Mouse (Mus musculus) gastrocnemius, adult 18-20 months (tissue): ENCODE data around the gene Uqcrc1. TPM values are rescaled to one million over a fixed set of nuclear protein-coding genes. Genes with fewer than 3 reads are reported as not detected.

Experiments used
- DNase-seq: peaks from one replicate; pipeline ENCODE4 v3.0.0; 2021; ENCODE audit warnings: low spot score
- long read RNA-seq, 2 experiments: library from polyadenylated mRNA; stranded (forward); transcript quantifications; one replicate each; pipeline ENCODE4 v2.0.0; 2021
- total RNA-seq, 2 experiments: library from RNA; stranded (reverse); gene quantifications; 2 replicates each; pipeline ENCODE4 v1.2.3; 2021

Gene Uqcrc1
- total RNA-seq = 100 to 1,000 TPM; 888 to 981 TPM
- long read RNA-seq, experiment 1, transcript Uqcrc1-201 (13 exons, 1,653 nt) = major isoform, 1,975 of 2,059 reads
- long read RNA-seq, experiment 1, partial matches to known transcripts = 60 of 2,059 reads
- long read RNA-seq, experiment 1, other reads (novel, unspliced or antisense) = 24 of 2,059 reads
- long read RNA-seq, experiment 2, transcript Uqcrc1-201 (13 exons, 1,653 nt) = major isoform, 1,290 of 1,368 reads
- long read RNA-seq, experiment 2, partial matches to known transcripts = 52 of 1,368 reads
- long read RNA-seq, experiment 2, other reads (novel, unspliced or antisense) = 26 of 1,368 reads

DNA sequence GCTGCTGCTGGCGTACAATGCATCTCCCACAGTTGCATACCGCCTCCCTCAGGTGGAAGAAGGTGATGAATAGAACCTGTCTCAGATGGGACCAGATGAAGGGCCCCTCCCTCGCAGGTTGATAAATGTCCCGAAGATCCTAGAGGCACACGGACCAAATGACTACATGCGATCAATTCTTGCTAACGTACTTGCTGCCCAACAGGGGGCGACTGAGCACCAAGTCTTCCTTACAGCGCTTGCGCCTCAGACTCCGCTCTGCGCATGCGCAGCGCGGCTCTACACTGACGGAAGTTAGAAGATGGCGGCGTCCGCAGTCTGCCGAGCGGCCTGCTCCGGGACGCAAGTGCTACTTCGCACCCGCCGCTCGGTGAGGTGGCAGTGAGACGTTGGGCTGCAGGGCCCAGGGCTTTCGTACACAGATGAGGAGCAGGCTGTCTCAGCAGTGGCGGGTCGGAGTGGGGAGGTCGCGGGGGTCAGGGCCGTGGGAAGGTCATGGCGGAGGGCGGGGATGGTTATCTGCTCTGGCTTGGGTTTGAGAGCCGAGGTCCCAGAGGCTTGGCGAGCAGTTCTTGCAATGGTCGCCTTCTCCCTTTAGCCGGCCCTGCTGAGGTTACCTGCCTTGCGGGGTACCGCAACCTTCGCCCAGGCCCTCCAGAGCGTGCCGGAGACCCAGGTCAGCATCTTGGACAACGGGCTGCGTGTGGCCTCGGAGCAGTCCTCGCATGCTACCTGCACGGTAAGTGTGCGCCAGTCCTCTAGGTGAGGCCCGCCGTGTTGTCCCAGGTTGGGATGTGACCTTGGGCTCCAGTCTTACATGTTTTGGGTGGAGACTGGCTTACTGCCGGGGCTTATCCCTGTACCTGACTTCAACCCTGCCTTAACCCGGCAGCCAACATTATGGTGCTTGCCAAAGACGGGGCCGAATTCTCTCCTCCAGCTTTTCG lies at the start of gene Uqcrc1:
TSS of gene Uqcrc1 (plus strand) at position 216 of the 947 bp plus-strand sequence.
- peak; percentile 95 for DNase-seq

DNA sequence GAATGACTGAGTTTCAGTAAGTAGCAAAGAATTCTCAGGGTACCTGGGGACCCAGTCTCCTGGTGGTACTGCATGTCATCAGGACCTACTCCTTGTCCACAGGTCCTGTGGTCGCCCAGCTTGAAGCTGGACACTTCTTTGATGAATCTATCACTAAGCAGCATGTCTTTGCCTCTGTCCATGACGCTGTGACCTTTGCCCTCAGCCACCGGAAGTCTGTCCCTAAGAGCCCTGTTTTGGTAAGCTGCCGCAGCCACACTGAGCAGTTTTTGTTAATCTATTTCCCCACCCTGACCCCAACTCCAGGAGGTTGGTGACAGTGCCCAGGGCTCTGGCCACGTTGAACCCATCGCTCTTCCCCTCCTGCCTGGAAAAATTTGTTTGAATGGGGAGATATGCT lies 24.1 kb upstream of the Uqcrc1 start:
- DNase-seq = no peak

DNA sequence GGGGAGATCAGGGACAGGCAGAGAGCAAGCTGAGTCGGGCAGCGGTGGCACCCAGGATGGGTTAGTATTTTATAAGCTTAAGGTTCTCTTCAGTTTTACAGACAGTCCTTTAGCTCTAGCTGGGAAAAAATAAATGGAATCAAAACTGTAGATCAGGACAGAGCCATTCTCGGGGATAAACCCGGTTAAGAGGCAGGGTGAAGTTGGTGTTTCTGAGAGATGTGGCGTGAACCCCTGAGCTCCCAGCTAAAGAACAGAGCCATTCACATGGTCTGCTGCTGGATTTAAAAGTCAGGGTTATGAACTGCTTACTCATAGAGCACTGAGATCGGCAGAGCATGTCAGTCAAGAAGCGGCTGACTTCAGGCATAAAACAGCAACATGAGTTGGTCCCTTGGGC lies 23.3 kb upstream of the Uqcrc1 start:
- DNase-seq = no peak

DNA sequence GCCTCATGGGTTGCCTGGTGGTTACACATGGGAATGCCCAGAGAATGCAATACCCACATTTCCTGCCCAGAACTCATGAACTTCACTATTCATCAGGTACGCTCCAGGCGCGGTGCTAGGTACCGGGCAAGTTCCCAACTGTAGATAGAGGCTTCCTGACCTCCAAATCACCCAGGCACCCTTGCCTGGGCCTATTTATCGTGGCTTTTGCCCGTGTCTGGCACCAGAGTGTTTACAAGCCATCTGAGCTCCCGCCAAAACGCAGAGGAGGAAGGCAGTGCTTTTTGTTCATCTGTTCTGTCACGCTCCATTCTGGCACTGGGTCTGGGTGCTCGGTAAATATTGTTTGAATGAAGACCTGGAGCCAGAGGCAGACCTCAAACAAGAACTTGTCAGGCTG lies 22.8 kb upstream of the Uqcrc1 start:
- no peak for DNase-seq

DNA sequence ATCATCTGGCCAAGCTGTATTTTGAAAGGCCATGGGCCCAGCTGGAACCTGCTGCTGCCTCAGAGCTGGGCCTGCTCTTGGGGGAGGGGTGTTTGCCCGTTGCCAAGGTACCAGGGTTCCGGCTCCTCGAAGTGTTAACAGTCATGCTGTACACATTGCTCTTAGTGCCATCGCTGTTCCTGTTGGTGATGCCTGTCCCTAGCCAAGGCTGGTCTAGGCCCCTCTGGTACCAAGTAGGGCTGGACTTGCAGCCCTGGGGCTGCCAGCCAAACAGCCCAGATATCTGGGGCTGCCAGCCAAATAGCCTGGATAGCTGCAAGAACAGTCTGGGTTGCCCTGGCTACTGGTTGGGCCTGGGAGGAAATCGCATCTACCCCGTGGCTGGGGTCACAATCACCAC lies 21.9 kb upstream of the Uqcrc1 start, which contains the start of gene Tmem89:
TSS of gene Tmem89 (plus strand) at position 129 of the 400 bp plus-strand sequence.
- DNase-seq = no peak

DNA sequence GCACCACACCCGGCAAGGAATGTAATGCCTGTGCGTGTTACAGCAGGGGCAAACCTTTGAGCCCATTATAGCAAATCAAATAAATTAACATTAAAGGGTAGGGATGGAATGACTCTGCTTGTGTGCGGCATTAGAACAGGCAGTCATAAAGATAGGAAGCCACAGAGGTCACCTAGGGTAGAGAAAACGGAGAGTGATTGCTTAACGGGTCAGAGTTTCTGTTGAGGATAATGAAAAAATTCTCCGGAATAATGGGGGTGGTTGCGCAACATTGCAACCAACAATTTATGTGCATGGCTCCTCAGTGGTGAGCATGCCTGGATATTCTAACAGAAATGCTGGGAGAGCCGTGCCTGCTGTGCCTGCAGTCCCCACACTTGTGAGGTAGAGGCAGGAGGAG lies 10.5 kb upstream of the Uqcrc1 start:
- DNase-seq = no peak

DNA sequence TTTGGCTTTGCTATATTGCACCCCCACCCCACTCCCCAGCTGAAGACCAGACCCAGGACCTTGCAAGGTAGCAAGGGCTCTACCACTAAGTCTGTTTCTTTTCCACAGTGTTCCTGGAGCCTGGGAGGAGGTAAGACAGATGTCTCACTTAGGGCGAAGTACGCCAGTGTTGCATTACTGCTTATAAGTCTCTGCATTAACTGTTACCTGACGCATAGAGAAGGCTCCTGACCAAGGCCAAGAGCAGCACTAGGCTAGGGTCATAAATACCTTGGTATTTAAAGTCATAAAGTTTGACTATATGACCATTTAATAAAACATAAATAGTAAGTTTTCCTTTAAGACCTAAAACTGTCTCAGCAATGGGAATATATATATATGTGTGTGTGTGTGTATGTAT lies 8.0 kb upstream of the Uqcrc1 start:
- DNase-seq = no peak

DNA sequence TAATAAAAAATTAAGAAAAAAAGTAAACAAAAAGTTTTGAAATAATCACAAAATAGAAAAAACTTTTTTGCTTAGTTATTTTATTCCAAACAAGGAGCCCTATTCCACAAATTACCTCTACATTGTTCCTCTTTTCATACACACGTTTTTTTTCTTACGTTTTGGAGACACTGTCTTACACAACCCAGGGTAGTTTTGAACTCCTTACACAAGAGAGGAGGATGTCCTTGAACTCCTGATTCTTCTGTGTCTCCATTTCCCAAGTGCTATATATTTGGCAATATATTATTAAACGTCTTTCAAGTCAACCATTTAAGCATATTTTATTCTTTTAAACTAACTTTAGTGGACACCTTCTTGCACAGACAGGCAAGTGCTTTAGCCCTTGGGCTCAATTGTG lies 442 bp upstream of the Uqcrc1 start:
- no peak for DNase-seq

DNA sequence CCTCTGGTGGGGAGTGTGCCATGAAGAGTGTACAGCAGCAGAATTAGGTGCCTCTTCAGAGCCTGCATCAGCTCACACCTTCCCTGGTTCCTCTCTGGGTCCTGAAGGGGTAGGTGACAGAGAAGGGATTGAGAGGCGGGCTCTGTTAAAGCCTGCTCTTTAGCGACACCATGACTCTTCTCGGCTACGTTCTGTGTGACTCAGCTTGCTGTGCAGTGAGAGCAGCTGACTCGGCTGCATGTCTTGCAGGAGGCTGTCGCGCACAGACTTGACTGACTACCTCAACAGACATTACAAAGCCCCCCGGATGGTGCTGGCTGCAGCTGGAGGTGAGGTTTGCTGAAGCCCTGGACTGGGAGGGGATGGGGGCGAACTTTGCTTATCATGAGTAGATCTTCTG lies 8.7 kb downstream of the Uqcrc1 start:
- DNase-seq = no peak

DNA sequence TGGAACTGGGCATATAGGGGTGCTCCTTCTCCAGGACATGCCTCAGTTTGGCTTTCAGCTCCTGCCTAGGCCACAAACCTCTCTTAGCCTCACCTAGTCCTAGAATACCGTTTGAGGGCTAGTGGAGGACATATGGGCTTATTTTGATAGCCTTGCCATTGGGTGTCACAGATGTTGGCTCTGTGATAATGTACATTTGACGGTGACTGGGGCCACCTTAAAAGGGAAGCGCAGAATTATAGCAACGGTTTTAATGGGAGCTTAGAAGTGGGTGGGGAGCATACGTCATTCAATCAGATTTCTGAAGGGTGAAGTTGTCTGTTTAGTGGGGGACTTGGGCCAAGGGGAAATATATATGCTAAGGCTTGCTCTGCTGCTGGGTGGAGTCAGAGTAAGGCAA lies 9.2 kb downstream of the Uqcrc1 start:
- DNase-seq = no peak

DNA sequence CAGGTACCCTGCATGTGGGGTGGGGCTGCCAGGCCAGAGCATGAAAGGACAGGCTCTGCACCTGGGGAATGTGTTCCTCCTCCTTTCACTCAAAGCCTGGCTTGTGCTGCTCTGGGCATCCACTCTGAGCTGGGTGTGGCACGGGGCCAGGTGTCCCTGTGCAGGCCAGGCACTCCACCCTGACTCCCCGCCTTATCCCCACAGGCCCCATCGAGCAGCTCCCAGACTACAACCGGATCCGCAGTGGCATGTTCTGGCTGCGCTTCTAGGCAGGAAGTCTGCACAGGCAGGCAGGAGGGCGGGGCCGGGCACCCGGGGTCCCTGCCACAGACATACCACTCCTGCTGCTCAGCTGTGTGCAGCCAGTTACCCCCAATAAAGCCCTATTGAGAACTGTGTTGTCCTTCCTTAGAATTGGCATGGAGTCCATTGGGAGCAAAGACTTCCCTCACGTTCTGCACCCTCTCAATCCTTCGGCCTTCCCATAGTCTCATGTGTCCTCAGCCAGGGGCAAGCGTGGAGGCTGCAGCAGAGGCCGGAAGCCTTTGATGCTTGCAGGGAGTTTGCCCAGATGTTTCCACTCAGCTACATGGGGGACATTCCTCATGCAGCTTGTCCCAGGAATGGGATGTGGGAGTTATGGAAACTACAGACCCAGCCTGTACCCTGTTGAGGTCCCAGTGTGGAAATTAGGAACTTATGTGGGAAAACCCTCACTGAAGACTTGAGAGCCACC lies 13.0 kb downstream of the Uqcrc1 start:
- DNase-seq = peak; percentile 56

DNA sequence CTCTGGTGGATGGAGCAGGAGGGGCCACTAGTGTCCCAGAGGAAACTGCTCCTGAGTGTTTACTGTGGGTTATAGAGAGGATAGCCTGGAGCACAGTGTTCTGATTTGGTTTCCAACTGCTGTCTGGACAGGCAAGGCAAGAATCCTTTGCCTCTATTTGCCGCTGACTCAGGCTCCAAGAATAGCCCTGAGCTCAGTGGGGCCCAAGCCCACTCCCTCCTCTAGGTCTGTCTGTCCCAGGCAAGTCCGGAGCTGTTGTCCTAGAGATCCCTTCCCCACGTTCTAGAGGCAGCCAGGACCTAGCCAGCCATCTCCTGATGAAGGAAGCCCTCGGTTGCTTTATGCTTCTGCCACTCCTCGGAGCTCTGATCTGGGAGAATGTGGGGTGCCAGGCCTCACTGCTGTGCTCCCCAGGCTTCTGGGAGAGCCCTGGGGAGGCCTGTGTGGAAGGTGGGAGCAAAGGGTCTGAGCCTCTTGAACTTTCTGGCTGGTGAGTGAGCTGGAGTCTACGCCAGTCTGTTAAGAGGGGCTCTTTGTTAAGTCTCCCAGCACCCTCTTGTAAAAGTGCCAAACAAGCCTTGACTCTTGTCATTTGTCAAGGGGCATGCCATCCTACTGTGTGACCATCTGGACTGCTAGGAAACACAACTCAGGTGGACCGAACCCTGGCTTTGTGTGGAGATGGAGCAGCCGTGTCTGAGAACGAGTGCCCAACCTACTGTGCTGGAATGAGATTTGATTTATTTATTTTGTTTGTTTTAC lies 13.7 kb downstream of the Uqcrc1 start:
- peak; percentile 65 for DNase-seq

DNA sequence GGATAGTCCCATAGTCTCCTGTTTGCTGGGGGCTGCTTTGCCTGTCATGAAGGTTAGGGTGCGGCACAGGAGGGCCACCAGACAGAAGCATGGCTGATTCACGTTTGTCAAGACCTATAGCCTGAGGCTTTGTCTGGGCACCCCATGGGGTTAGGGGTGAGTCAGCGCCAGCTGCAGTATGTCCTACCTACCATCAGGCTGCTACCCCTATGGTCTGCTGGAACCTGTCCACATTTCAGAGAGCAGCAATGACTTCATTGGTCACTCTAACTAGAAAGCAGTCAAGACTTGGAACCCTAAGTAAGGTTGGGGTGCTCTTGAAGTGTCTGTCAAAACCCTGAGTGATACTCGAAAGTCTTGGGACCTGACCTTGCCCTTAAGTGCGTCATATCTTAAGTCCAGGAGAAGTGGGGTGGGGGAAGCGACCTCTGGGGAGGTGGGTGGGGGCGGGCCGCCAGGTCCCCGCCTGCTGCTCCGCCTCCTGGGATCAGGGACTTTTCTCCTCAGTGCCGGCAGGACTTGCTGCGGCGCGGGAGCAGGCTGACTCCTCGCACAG lies 16.7 kb downstream of the Uqcrc1 start, which contains the start of gene Col7a1:
TSS of gene Col7a1 (plus strand) at position 506 of the 556 bp plus-strand sequence.
- no peak for DNase-seq

DNA sequence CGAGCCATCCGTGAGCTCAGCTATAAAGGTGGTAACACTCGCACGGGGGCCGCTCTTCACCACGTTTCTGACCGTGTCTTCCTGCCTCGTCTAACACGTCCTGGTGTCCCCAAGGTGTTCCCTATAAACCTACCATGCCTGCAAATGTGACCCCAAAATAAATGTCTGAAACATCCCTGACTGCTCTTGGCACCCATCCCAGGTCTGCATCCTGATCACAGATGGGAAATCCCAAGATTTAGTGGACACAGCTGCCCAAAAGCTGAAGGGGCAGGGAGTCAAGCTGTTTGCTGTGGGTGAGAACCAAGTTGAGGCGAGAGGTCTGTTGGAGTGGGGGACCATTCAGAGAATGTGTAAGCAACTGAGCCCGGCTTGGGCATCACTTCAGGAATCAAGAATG lies 18.8 kb downstream of the Uqcrc1 start:
- no peak for DNase-seq

DNA sequence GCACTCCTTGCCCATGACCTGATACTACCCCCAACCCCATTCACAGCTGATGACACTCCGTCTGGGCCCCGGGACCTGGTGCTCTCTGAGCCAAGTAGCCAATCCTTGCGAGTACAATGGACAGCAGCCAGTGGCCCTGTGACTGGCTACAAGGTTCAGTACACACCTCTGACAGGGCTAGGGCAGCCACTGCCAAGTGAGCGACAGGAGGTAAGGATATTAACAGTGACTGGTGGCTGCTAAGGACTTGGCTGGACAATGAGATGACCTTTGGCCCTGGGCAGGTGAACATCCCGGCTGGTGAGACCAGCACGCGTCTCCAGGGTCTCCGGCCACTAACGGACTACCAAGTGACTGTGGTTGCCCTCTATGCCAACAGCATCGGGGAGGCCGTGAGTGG lies 19.4 kb downstream of the Uqcrc1 start:
- no peak for DNase-seq

DNA sequence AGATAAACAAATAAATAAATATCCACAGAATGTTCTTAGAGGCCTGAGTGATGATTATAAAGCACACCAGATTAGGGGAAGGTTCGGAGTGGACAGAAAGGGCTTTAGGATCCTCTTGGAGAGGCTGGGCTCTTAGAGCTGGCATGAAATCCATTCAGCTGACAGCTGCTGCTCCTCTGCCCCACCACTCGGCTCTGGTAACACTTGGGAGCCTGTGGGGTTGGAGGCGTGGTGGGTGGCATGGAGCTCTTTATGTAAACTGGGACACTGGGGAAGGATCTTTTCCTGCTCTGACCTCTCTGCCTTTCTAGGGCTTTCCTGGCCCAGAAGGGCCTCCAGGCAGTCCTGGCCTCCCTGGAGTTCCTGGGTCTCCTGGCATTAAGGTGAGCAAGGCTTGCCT lies 27.1 kb downstream of the Uqcrc1 start:
- peak; percentile 12 for DNase-seq

DNA sequence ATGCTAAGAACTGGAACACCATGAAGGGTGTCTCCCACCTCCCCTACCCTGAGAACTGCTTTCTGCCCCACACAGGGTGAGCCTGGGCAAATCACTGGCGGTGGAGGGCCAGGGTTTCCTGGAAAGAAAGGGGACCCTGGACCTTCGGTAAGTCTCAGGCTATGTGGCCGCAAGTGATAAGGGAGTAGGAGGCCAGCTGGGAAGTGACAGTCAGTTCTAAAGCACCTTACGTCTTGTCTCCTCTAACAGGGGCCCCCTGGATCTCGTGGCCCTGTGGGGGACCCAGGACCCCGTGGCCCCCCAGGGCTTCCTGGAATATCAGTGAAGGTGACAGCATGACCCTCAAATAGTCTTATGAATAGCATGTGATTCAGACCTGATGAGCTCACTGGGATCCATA lies 27.9 kb downstream of the Uqcrc1 start:
- no peak for DNase-seq

DNA sequence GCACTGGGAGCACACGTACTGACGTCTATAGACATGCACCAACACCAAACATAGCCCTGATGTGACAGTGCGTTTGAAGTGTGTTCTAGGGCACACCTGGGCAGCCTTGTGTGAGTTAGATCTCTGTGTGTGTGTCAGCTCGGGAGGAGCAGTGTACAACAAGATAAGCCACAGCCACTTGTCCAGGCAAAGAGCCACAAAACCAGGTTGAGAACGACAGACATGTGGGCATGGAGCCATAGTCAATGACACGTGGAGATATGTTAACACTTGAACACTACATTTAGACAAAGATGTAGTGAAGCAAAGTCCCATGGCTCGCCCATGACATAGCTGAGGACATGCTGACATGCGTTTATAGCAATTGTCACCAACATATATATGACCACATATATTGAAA lies 34.2 kb downstream of the Uqcrc1 start:
- no peak for DNase-seq

DNA sequence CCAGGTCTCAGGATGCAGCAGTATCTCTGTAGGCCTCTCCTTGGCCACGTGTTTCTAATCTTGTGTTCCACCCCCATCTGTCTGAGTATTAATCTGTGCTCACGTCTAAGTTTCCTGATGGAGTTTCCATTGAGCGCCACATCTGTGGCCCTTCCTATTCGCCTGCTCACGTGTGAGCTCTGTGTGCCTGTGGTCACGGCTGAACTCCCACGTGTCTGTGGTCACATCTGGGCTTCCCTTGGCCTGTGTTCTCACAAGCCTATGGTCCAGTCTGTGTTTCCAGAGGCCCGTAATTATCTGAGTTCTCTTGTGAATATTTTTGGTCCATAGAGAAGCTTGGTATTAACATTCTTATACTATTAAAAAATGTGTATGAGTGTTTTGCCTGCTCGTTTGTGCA lies 40.0 kb downstream of the Uqcrc1 start:
- no peak for DNase-seq

DNA sequence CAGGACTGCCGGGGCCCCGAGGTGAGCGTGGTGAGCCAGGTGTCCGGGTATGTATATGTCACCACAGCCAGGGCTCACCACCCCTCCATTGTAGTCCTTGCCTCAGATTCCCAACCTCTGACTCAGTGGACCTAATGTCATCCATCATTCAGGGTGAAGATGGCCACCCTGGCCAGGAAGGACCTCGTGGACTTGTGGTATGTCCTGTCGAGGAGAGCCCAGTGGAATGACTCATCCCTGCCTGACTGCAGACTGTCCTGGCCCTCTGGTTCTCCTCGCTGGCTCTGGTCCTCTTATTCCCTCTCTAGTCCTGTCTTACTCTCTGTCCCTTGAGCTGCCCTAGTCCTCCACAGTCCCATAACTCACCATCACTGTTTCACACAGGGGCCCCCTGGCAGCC lies 41.5 kb downstream of the Uqcrc1 start:
- DNase-seq = no peak

DNA sequence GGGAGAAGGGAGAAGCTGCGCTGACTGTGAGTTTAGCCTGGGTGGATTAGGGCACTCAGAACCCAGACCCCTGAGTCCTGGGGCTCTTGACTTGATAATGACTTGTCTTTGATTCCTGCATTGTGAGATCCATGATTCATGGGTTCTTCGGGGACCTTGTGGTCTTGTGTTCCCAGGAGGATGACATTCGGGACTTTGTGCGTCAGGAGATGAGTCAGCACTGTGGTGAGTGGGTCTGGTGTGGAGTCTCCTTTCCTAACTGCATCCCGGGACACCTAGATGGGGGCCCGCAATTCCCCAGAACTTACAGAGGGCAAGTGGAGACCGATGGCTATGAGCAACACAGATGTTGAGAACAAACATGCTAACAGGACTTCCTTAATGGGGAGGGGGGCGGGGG lies 46.1 kb downstream of the Uqcrc1 start:
- DNase-seq = no peak
